Mouse (Mus musculus) MN1 (cell line): ENCODE results near the gene Zbtb46.
A peak's percentile ranks its signal among the peaks of the same experiment; 100 is the strongest.

Experiments used
- DNase-seq: peaks from one replicate; pipeline ENCODE4 v3.0.0-alpha.2; 2016; ENCODE audit warnings: low spot score

Zbtb46 gene

GRCm38 (mm10) chr2:181463008-181463738 is 3.9 kb upstream of the Zbtb46 start:
- peak; percentile 90 for DNase-seq

DNA sequence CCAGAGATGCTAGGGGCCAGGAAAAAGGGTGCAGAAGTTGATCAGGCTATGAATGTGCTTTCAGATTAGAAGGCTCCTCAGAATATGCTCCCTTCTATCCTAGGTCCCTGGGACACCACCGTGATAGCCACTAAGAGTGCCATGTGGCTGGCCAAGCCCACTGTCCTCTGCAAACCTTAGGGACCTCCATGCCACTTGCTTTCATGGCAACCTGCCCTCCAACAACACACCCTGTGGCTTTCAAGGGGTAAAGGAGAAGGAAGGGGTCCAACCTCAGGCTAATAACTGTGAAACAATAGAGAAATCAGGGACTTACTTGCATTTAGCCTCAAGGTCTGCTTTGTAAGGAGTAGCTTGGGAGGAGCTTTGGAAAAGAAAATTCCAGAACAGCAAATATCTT is 3.4 kb upstream of the Zbtb46 start:
- DNase-seq = no peak

DNA sequence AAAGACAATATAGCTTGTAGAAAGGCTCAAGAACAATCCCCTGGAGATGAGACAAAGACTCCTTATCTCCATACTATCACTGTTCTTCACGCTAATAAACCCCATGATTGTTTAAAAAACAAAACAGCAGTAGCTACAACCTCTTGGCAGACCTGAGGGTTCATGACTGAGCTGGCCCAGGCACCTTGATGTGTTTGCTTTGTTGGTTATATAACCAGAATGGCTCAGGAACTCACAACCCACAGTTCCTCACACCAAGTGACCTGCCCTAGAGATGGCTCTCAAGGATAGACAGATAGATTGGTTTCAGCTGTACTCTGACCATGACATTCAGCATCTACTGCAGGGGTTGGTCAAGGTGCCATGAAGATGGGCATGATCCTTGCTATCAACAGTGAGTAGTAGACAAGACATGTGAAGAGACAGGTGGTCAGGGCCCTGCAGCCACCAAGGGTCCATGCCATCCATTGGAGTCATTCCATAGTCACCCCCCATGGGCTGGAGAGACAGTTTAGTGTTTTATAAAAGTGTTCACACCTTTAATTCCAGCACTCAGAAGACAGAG is 2.4 kb upstream of the Zbtb46 start:
- no peak for DNase-seq

DNA sequence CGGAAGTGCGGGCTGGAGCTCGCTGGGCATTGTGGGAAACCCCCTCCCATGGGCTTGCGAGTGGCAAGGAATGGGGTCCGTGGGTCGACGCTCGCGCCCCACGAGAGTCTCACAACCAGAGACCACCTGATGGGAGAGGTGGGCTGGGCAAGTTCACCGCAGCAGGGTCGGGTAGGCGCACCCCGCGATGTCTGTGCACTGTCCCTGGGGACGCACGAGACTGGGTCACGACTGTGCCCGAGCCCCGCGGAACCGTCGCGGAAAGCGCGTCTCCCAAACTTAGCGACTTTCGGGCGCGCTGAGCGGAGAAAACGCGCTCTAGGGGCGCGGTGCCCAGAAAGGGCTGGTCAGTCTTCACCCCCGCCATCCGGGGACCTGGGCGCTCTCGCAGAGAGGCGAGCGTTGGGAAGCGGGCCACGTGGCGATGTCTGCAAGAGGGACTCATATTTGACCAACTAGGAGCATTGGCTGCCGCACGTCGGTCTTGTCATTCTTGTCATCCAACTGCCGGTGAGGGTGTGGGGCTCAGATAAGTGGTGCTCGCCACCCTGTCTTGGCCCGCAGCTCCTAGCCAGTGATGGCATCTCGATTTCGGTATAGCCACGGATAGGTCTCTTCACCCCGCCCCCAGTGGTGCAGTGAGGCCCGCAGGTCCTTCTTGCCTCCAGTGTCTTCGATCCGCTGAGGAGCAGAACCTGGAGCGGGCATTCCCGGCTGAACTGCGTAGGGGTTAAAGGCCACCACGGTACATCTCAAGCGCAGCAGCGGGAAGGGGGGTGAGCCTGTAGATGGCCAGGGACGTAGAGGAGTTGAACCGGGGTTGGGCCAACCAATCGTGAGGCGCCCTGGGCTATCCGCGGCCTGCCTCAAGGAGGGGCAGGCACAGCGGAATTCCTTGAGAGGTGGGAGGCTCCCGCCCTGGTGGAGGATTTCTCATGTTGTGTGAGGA is 721 bp upstream of the Zbtb46 start:
- DNase-seq = peak; percentile 88

GRCm38 (mm10) chr2:181458411-181459152 is 644 bp downstream of the Zbtb46 start:
- peak; percentile 67 for DNase-seq

DNA sequence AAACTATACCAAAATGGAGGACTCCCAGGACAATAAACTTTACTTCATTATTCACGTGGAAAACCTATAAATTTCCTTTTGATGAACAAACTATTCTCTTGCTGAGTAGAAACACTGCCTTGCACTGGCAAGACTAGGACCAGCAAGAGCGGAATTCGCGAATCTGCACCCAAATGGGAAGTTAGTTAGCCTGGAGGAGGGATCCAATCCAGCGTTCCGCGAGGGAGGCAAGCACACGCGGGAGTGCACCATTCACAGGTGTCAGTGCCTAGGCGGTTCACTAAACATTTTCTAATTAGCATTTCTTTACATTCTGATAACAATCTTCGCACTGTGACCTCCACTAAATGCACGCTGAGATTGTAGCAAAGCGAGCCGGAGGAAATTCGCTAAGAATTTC is 1.4 kb downstream of the Zbtb46 start:
- no peak for DNase-seq

DNA sequence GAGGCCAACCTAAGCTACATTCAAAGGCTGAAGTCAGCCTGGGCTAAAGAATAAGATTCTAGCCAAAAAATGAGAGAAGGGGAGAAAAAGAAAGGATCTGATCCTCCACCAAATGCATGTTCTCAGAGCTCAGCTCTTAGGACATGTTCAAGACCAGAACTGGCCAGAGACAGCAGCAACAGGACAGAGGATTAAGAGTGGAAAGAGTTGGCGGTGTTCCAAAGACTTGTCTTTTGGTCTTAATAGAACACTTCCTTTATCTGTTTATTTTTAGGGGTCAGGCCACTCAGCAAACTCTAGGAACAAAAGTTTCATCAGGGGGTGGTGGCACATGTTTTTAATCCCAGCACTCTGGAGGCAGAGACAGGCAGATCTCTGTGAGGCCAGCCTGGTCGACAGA is 3.3 kb downstream of the Zbtb46 start:
- DNase-seq = peak; percentile 49

DNA sequence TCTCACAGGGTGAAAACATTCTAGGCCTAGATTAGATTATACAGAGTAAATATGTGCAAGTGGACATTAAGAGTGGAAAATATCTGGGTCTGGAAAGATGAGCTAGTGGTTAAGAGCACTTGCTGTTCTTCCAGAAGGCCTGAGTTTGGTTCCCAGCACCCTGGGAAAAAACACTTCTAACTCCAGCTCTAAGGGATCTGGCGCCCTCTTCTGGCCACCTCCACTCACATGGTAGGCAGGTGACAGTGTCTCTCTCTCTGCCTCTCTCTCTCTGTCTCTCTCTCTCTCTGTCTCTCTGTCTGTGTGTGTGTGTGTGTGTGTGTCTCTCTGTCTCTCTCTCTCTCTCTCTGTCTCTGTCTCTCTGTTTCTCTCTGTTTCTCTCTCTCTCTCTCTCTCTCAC is 6.0 kb downstream of the Zbtb46 start:
- no peak for DNase-seq

GRCm38 (mm10) chr2:181452181-181452580 is 7.0 kb downstream of the Zbtb46 start:
- DNase-seq = no peak

GRCm38 (mm10) chr2:181443016-181443415 is 16.2 kb downstream of the Zbtb46 start:
- DNase-seq = no peak

DNA sequence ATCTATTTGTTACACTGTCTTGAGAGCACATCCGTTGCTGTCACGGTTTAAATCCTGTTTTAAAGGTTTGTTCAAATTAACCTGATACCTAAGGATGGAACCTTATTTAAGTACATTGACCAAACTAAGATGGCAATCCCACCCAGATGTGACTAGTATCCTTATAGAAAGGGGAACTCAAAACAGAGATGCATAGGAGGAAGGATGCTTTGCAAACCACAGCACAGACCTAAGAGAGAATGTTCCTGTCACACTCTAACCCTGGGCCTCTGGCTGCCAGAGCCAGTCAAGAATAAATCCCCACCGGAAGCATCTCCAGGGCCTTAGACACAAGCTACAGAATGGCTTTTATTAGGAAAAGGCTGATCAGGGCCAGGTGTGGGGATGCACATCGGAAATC is 21.1 kb downstream of the Zbtb46 start:
- DNase-seq = no peak

GRCm38 (mm10) chr2:181436246-181436645 is 23.0 kb downstream of the Zbtb46 start:
- no peak for DNase-seq

GRCm38 (mm10) chr2:181423834-181424233 is 35.4 kb downstream of the Zbtb46 start:
- peak; percentile 73 for DNase-seq

GRCm38 (mm10) chr2:181420903-181421638 is 38.2 kb downstream of the Zbtb46 start:
- DNase-seq = no peak

DNA sequence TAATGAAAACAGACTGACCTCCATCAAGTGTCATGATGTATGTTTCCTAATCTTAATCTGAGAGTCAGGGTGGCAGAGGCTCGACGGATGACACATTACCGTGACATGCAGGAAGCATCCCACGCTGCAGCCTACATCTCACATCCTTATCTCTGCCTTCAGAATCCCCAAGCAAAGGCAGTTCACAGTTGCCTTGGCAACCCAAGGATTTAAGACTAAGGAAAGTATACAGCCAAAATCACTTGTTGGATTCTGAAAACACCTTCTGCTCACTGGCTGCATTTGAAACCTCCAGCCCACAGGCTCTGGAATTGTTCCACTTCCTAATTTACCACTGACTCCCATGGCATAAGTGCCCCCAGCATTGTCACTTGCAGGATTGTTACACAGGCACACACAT is 38.8 kb downstream of the Zbtb46 start:
- no peak for DNase-seq

GRCm38 (mm10) chr2:181419359-181419758 is 39.9 kb downstream of the Zbtb46 start:
- DNase-seq = no peak

DNA sequence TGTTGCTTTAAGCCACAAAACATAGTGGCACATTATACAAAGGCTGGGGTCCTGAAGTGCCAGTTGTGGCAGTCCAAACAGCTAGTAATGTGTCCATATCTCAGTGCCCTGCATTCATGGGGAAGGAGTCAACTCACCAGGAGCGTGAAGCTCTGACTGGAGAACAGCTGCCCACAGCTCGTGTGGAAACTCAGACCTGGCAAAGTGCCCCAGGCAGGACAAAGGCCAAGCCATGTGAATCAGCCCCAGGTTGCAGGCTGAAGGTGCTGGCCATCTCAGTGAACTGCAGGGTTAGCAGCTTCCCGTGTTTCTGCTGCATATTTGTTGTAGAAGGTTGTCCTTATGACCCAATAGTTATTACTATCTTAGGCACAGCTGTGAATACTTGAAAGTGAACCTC is 43.3 kb downstream of the Zbtb46 start:
- DNase-seq = peak; percentile 71

DNA sequence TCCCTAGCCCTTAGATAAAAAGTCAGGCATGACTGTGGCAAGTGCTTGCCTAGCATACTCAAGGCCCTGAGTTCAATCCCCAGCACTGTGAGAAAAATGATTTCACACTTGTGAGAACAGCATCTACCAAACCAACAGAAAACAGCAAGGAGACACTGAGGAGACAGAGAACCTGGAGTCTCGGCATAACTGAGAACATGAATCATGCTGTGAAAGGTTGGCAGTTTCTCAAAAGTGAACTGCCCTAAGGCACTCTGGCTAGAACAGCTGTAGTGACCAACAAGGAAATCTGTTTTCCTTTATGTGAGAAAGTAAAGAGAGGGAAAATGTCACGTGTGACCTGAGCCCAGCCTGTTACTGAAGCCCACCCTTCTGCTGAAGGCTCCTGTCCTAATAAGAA is 46.1 kb downstream of the Zbtb46 start:
- DNase-seq = peak; percentile 30

DNA sequence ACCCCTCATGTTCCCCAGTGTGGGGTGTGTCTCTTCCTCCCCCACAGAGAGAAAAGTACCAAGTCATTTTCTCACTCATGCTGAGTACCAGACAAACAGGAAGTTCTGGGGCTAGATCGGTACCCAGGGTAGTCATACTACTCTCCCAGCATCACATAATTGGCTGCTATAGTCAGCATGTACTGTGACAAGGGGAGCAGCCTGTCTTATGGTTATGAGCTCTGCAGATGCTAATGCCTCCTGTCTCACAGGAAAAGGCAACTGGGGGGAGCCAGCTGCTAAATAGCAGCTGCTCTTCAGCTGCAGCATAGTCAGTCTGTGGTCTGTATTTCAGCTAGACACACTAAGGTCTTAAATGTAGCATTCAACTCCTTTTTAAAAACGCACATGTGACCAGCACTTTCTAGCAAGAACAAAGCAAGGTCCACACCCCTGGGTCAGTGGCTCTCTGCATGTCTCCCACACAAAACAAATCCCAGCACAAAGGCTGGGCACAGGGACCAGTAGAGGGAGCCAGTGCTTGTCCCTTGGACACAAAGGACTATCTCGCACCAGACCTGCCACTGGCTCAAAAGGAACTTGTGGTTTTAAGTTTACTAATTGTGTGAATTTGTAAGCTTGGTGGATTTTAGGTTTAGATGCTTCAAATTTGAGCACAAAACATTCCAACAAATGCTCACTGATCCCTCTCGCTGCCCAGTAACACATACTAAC is 48.3 kb downstream of the Zbtb46 start:
- peak; percentile 87 for DNase-seq

DNA sequence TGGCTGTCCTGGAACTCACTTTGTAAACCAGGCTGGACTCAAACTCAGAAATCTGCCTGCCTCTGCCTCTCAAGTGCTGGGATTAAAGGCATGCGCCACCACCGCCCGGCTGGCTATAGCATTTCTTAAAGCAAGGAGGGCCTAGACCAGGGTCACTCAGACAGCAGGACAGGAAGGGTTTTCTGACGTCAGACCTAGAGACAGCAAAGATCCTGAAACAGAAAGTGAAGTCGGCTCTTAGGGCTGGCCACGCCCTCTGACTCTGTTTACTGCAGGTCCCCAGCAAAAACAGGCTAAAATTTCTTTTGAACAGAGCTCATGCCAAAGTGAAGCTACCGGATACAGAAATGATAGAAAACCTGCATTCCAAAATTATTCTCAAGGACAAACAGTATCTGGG is 49.6 kb downstream of the Zbtb46 start:
- DNase-seq = no peak

- DNase-seq = no peak
Measured at GRCm38 (mm10) chr2:181403722-181404121, 55.5 kb downstream of the Zbtb46 start.
